Mouse (Mus musculus) C2C12 (cell line): ENCODE data around the gene Ccr8.

Experiments used
- CEBPB ChIP-seq: IDR thresholded peaks from one replicate; pipeline ENCODE4 v1.6.1; 2011; ENCODE audit warnings: low read depth, mild to moderate bottlenecking, control low read depth, moderate library complexity
- CTCF ChIP-seq: IDR thresholded peaks from one replicate; pipeline ENCODE4 v1.5.1; 2011; ENCODE audit not compliant: control insufficient read depth, insufficient read depth, insufficient read length
- FOSL1 ChIP-seq: IDR thresholded peaks from one replicate; pipeline ENCODE4 v1.8.0; 2011; ENCODE audit warnings: mild to moderate bottlenecking, low read length; ENCODE audit not compliant: poor library complexity, insufficient read depth, severe bottlenecking
- MAX ChIP-seq: IDR thresholded peaks from one replicate; pipeline ENCODE4 v1.6.1; 2011; ENCODE audit warnings: mild to moderate bottlenecking, control low read depth
- MYOG ChIP-seq: IDR thresholded peaks from one replicate; pipeline ENCODE4 v1.6.1; 2011; ENCODE audit not compliant: control insufficient read depth, insufficient read length; ENCODE audit errors: extremely low read depth
- USF1 ChIP-seq: IDR thresholded peaks from one replicate; pipeline ENCODE4 v1.6.1; 2011; ENCODE audit warnings: low read depth, mild to moderate bottlenecking, control low read depth, moderate library complexity

- TF ChIP-seq CTCF (no peak), MAX (no peak), USF1 (no peak), MYOG (no peak), CEBPB (no peak), FOSL1 (no peak)
Observed at GRCm38 (mm10) chr9:120079901-120080300, 12.0 kb upstream of the Ccr8 start.
